Mouse (Mus musculus) mature B cell (primary cell): ENCODE measurements at regions not wholly inside any gene's neighbourhood (a gene's known extent, or its start where the extent isn't known, plus 50 kb on each side); places are given as distances from the start of the nearest gene placed in this dataset.

Experiments used
- in situ Hi-C: fragments of 300-500 bp; cut with MboI; formaldehyde crosslinking; loops from 2 replicates; pipeline ENCODE4 v1.14.3; 2019

DNA sequence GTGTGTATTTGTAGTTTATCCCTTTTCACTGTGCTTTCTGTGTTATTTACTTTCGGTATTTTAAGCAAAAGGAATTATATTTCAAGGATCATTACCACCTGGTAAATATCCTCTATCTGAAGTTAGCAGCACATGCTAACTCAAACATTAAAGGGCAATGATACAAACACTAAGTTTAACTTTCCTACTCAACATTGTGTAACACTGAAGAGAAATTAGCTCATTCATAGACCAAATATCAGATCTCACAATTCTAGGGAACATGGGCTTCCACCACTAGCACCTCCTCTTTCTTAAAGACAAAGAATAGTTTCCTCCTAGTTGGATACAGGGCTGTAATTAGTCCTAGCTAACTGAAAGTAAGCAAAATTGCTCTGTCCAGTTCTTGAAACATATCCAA is 377.4 kb downstream of the Kcnj2 start:
- in situ Hi-C loops: loop anchor here (25.0 kb wide), 1 partner anchor 906 kb away; no protein-coding TSS in a partner anchor

DNA sequence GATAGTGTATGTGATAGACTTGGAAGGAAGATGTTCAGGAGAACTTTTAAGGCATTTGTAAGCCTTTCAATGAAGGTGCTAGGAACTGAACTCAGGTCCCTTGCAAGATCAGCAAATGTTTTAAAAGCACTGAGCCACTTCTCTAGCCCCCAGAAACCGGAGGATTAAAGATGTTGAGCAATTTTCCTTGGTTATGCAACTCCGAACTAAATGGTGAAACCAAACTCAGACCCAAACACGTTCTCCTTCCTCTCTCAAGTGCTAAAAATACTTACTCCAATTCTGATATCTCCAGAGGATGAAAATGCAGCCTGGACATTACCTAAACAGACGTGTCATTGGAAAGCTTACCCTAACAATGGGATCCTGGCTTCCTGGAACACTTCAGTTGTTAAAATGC is 378.8 kb downstream of the Kcnj2 start:
- in situ Hi-C loops: loop anchor here (25.0 kb wide), 1 partner anchor 907 kb away; no protein-coding TSS in a partner anchor

DNA sequence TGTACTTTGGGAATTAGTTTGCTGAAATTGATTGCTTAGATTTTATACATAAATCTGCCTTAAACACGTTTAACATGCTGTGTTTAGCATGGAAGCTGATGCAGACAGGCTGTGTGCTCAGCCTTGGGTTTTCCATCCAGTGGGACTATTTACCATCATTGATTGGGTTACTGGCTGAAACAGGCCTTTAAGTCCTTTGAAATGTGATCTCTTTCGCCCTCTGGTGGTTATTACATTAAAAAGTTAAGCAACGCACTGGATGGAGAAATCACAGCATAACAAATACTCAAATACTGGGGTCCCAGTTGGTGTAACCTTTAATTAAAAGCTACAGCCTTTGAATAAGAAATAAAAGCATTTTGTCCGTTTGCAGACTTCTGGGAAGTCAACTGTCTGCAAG is 379.8 kb downstream of the Kcnj2 start:
- in situ Hi-C loops: loop anchor here (25.0 kb wide), 1 partner anchor 908 kb away; no protein-coding TSS in a partner anchor

DNA sequence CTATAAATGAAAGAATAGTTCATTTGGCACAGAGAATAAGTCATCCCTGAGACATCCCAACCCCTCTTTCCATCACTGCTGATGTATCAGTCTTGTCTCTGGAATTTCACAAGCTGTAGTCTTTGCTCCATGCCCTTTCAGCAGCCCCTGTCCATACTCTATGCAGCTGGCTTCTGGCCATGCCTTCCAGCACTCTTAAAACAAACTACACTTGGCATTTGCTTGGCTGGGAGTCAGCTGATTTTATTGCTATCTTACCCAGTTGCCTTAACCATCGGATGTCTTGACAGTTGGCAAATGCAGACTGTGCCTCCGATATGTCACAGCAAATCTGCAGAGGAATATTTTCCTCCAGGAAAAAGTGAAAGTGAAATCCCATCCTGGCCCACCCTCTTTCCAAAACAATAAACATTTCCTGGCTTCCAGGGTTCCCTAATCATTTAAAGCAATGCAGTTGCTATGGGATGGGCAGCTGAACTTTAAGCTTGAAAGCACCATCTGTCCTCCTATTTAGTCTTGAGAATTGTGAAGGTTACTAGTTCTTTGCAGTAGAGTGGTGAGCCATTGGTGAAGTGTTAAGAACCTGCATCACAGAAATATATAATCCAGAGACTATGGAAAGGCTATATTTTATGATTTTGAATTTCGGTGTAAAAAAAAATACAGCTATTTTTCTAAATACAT is 385.0 kb downstream of the Kcnj2 start:
- in situ Hi-C loops: no loop called here

DNA sequence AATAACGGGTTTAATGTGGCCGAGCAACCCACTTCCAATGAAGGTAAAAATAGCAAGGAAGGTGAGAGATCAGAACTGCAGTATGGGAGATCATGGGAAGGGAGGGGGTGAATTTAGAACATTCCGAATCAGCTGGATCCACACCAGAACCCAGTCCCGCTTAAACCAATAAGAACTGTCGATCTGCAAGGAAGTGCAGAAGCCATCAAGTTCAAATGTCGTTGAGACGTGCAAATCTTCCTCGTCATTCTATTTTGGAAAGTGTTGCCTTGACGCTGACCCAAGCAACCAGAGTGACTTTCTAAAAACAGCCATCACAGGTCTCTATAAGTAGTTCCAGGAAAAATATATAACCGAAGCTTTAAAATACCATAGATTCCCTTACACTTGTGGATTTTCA is 394.1 kb downstream of the Kcnj2 start:
- in situ Hi-C loops: no loop called here

DNA sequence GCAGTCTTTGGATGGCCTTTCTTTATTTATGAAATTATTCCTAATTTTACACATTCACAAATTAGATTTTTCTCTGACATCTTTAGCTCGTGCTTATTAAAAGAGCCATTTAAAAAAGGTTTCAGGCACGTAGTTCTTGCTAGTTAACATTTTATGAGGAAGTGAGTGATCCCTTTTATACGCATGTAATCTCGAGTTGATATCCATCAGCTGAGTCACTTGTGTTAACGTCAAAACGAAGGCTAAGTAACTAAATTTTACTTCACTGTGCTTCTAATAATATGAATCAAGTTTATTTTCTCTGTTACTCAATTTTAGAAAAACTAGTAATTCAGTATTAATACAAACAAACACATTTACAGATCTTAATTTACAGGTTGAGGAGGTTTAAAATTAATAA is 419.0 kb downstream of the Kcnj2 start:
- in situ Hi-C loops: no loop called here

DNA sequence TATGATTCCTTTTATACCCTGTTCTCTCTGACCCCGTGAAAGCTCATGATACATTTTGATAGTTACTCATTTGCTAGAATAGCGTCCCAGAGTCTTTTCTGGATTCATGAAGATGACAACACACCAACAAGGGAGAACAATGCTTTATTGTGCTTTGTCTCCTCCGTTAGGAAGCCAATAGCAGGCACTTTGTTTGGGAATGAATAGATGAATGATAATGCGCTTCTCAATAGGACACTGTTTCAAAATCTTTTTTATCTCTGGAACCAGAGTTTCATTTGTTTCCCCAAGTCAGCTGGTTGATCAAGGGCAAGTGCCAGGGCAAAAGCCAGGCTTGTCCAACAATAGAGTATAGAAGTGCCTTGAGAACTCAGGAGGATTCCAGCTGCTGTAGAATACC is 446.5 kb downstream of the Kcnj2 start:
- in situ Hi-C loops: no loop called here

DNA sequence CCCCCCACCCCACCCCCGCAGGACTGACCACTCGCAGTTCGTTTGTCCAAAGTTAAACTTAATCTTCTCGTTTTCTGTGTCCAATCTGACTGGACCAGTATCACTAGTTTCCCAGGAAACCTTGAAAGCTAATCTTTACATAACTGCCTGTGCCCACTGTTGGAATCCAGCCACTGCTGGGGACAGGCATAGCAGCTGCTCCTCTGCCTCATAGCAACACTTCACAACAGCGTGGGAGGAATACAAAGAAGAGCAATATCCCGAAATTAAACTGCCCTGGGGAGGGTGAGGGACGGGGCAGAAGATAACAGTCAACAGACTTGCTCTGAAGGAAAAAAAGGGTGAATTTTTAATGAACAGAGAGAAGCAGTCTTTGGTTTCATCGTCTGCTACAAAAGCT is 456.8 kb downstream of the Kcnj2 start:
- in situ Hi-C loops: no loop called here

DNA sequence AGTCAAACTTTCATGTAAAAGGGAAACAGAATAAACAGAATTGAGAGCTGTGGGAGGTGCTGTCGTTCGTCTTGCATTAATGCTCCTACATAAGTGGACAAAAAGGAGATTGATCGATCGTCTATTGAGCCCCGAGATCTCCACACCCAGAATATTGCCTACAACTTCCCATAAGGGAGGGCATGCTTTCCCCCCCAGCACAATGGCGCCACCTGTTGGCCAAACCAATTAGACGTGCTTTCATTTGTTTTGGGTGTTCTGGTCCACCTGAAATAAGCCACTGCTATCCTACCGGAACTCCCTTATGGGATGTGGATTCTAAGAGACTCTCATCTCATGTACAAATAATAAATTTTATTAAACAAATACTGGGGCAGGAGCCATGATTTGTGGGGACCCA is 457.5 kb downstream of the Kcnj2 start:
- in situ Hi-C loops: no loop called here

DNA sequence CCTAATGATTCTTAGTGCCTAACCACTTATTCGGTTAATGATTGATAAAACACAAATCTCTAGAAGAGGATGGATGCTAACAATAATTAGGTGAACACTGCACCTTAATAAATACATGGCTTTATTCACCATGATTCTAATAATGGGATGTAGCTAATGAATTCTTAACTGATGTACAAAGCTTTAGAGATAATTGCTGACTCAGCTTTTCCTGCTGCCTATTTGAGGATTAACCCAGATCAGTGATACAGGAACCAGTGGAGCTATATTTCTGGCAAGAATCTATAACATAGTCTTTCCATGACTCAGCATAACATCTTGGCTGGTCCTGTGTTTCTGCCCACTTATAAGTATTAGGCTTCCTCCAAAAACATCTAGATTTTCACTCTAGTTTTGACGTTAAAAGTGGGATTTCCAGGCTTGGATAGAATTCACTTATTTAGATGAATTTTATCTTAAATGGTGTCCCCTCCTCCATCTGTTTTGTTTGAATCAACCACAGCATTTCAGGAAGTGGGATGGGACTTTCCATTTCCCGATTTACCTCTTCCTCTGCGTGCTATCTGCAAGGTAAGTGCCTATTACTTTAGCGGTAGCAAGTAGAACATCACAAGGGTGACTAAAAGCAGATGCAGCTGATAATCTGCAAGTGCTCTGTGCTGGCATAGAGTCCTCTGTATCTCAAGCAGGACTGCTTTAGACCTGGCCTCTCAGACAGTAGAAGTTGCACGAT is 460.2 kb downstream of the Kcnj2 start:
- in situ Hi-C loops: no loop called here

DNA sequence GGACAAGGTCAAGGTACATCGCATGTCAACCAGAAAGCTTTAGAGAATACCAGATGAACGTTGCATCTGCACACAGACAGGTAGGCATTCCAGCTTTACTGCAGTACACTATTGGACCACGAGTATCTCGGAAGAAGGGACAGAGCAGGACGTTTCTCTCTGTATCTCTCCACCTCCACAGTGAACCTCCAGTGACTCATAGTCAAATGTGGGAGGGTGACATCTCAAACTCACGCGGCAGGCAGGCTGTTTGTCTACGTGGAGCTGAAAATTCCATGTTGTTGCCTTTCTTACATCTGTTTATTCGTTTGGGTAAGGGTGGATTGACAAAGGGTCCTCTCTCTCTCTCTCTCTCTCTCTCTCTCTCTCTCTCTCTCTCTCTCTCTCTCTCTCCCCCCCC is 463.6 kb downstream of the Kcnj2 start:
- in situ Hi-C loops: no loop called here

DNA sequence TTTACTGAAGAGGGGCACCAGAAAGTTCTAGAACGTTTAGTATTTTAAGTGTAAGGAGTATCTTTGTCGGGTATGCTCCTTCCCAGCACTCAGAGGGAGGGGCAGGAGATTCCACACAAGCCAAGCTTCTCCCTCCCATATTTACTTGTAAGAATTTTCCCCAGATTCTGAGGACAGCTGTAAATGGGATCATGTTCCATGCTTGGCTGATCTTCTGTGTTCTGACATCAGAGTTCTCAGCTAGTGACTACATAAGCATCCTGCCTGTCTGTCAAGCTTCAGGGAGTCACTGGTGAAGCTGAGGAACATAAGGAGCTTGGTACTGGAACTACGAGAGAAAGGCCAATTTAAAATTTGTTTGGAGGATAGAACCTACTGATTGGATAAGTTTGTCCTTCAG is 464.9 kb downstream of the Kcnj2 start:
- in situ Hi-C loops: no loop called here

DNA sequence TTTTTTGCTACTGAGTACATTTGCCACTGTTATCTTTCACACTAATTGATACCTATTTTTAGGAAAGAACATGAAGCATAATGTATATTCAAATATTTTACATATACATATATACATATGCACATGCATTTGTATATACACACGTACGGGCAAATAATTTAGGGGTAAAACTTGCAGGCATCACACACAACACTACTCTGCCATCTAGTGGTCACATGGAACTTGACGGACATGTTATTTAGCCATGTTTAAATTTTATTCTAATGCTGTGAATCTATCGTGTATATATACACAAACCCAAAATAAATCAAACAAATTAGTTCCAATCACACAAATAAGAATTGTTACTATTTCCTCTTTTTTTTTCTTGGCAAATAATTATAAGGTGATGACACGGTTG is 466.5 kb downstream of the Kcnj2 start:
- in situ Hi-C loops: no loop called here

DNA sequence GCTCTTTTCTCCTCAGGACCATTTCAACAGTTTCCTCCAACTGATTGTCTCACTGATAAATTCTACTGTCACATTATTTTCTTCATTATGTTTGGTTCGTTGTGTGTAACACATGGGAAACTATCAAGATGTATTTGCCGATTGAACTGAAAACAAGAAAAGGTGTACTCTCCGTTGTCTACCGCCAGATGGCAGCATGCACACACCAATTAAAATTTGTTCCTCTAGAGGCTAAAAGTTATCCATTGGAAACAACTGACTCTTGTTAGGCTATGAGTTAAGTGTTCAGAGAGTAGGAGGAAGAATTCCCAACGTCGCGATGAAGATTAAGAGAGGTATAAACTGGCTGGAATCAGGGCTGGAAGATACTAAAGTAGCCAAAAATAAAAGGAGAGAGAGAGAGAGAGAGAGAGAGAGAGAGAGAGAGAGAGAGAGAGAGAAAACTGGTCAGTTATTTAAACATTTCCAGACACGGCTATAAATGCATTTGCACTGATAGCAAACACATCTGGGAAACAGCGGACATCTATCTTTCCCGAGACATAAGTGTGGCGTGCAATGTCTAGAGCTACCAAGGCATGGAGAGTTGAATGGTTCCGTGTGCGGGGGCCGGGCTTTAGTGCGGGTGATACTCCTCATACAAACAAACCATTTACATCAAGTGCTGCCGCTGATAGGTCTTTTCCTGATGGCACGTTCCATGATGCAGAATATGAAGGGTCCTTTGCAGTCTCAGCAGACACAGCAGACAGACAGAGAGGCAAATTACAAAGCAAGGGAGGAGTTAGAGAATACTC is 470.3 kb downstream of the Kcnj2 start:
- in situ Hi-C loops: no loop called here

DNA sequence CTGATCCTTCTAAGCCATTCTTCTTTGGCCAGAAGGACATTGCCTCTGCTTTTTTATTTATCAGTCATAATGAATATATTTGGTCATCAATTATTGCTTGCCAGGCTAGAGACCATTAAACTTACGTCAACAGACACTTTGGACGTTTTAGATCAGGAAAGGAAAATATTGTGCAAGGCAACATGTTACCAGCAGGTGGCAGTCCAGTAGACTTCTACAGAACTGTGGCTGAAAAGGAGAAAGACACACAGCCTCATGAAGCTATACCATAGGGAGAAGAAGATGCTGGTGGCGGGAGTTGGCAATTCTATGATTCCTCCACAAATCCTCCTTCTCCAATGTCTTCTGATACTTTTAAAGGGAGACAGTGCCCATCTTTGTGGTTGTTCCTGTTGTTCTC is 471.7 kb downstream of the Kcnj2 start:
- in situ Hi-C loops: no loop called here

DNA sequence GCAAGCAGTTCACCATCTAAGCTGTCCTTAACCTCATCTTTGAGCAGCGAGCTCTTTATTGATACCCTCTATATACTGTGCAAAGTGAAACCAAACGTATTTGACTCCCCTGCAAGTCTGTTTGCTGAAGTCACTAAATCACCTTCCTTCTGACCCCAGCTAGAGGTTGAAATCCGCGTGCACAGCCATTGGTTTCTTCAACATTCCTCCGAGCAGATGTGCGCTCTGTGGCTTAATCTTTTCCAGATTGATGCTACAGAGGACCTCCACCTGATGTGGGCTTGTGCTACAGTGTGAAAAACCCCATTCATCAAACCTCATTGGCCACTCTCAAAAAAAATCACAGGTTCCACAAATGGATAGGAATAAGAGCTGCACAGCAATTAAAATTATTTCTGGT is 474.0 kb downstream of the Kcnj2 start:
- in situ Hi-C loops: no loop called here

DNA sequence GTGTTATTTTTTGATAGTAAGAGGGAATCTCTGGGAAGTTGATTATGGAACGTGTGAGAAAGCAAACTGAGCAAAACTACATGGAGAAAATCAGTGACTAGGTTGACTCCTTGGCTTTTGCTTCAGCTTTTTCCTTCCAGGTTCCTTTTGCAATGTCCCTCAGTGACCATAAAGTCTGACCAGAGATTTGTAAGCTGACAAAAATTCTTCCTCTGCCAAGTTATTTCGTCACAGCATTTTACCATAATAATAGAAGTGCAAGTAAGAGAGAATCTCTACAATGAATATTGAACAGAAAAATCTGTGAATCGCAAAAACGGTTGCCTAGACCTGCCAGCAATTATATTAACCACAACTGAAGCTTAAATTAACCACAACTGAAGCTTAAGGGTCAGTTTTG is 479.3 kb downstream of the Kcnj2 start:
- in situ Hi-C loops: no loop called here

DNA sequence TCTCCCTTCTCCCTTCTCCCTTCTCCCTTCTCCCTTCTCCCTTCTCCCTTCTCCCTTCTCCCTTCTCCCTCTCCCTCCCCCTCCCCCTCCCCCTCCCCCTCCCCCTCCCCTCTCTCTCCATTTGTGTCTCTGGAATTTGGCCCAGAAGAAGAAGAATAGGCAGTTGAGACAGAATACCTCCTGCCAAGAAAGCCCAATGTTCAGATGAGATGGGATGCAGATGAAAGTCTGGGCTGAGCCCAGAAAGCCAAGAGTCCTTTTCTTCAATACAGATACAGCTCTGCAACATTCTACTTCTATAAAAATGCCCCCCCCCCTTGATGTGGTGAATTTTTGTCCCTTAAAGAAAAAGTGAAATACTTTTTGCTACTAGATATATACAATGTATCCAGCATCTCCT is 489.2 kb downstream of the Kcnj2 start:
- in situ Hi-C loops: no loop called here

DNA sequence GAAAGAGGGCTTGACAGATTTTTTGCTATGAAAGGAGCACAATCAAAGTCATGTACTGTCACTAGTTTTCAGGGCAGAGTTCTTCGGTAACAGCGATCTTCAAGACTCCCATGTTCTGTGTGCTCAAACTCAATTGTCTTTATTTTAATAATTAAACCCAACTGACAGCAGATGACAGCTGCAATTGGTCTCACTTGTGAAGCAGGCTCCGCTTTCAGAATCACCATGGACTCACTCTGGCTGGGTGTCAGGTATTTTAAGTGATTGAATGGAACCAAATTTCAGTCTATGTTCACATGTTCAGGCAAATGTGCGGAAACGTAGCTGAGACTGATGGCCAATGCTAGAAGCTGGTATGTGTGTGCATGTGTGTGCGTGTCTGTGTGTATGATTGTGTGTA is 489.7 kb downstream of the Kcnj2 start:
- in situ Hi-C loops: no loop called here

DNA sequence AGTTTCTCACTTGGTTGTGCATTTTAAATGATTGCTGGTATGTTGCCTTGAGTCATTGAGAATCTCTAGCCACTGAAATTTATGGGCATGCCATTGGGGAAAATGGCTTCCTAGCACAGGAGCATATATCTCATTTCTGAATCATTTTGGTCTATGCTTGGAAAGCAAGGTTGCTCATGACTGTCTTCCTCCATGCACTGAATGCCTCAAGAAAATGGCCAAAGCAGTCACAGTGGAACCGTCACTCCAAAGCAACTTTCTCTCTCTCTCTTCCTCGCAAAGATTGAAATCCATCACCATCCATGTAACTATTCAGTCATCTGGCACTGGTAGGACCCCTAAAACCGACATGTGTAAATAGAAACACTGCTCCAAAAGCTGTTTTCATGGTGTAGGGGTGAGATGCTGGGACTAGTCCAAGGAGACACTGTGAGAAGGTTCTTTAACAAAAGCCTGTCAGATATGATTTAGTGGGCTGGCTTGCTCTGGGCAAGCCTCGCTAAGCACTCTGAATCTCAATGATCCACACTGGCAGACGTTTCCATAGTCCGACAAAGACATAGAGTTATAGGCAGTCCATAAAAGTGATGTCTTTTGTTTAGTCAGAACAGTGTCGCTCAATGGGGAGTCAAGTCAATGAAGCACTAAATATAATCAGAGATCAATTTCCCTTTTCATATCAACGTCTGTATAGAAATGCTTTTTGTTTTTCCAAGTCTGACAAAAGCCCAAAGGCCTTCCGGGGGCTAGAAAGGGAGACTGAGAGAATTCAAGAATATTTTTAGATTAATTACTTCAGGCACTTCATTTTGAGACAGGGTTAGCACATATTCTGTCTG is 492.6 kb downstream of the Kcnj2 start:
- in situ Hi-C loops: no loop called here

DNA sequence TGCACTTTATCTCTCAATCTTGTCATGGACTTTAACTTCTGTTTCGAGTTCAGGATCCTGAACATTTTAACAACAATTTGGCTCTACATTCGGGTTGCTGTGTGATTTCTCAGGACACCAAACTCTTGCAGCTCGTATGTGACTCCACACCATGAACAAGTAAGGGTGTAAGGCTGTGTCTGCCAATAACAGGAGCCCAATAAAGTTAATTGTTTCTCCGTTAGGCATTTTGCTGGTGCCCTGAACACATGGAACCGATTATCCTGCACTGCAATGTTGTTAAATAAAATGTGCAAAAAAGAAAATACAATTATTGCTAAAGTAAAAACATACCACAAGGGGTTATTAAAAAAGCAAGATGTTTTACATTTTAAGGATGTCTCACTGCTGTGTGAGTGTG is 497.2 kb downstream of the Kcnj2 start:
- in situ Hi-C loops: no loop called here

DNA sequence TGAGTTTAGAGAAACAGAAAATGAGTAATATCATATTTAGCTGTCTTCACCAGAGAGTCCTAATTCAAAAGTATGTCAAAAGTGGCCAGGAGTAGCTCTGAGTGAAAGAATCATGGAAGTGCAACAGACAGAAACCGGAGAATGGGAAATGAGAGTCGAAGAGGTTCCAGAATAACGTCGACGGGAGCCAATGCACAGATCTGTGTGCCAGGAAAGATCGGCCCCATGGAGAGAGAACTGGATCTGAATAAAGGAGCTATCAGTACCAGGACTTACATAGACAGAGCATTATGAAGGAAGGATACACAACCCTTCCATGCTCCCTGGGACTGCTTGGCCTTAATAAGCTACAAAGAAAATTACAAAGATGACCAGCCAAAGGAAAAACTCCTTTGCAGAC is 502.1 kb downstream of the Kcnj2 start:
- in situ Hi-C loops: no loop called here
